8 mouse cellular contexts compared by ENCODE assay signal in the genomic region with DNA sequence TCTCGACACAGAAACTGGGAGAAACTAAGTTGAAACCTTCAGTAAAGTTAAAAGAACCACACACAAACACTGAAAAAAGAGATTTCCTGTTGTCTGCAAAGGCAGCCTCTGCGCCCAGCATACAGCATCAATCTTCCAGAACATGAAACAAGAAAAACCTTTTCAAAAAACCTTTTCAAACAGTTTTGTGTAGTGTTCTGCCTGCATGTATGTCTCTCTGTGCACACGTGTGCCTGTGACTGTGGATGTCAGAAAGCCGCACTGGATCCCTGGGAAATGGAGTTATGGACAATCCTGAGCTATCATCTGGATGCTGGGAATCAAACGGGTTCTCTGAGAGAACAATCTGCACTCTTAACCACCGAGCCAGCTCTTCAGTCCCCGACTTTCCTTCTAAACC. TPM values are rescaled to one million over a fixed set of nuclear protein-coding genes. Genes with fewer than 3 reads are reported as not detected.
A peak's percentile ranks its signal among the peaks of the same experiment; 100 is the strongest.
DNase-seq lines count a peak whose midpoint lies in the region; ATAC-seq and TF ChIP-seq lines count a peak whose summit lies in the region.

No protein-coding gene starts in this region.

- peaks cover 62% of the 10 kb centered on the region for H3K4me1 ChIP-seq in heart, embryonic 15.5 days (replicated peaks)
- peaks cover 81% of the 10 kb centered on the region for H3K4me1 ChIP-seq in G1E (ENCODE audit: insufficient read depth, low read depth, low read length)
- peaks cover 40% of the 10 kb centered on the region for H3K4me1 ChIP-seq in hindbrain, embryonic 14.5 days (replicated peaks; ENCODE audit: control insufficient read depth, insufficient read depth, low read length)
- H3K4me1 ChIP-seq in midbrain, embryonic 15.5 days: peaks cover 51% of the 10 kb centered on the region

- DNase-seq in heart, postnatal 14 days: no peak
- DNase-seq in G1E (ENCODE audit: low spot score): no peak
- no peak for DNase-seq in hindbrain, embryonic 14.5 days (ENCODE audit: low spot score)
- no peak for DNase-seq in cerebellum, adult 9-11 months
- DNase-seq in layer of hippocampus, adult 9-10 months (ENCODE audit: low spot score): no peak

- H3K27me3 ChIP-seq in heart, embryonic 15.5 days: no peaks in the 10 kb centered on the region
- no peaks in the 10 kb centered on the region for H3K27me3 ChIP-seq in G1E (ENCODE audit: insufficient read depth, low read length)
- no peaks in the 10 kb centered on the region for H3K27me3 ChIP-seq in hindbrain, embryonic 14.5 days (ENCODE audit: control insufficient read depth, insufficient read depth, low read length)
- H3K27me3 ChIP-seq in midbrain, embryonic 15.5 days (replicated peaks): no peaks in the 10 kb centered on the region

- ATAC-seq in heart, embryonic 15.5 days (replicated peaks; ENCODE audit: insufficient number of reproducible peaks, insufficient read depth, low FRiP score, low read depth): no peak
- no peak for ATAC-seq in G1E (ENCODE audit: extremely low read depth, insufficient number of reproducible peaks, low FRiP score, poor library complexity, severe bottlenecking)
- ATAC-seq in hindbrain, embryonic 14.5 days (ENCODE audit: low FRiP score): no peak
- ATAC-seq in midbrain, embryonic 15.5 days (replicated peaks): no peak
- no peak for ATAC-seq in monocyte, adult 5-6 weeks (replicated peaks; ENCODE audit: insufficient number of reproducible peaks, low FRiP score, low TSS enrichment, poor library complexity, severe bottlenecking)

- H3K9ac ChIP-seq in heart, embryonic 15.5 days: peak overlapping the region; percentile 97; the same call in 1 of the 2 replicates
- peak overlapping the region; percentile 90 for H3K9ac ChIP-seq in hindbrain, embryonic 14.5 days
- H3K9ac ChIP-seq in midbrain, embryonic 15.5 days: peak overlapping the region; percentile 18; the same call in 1 of the 2 replicates

- peak overlapping the region; percentile 77 for H3K4me2 ChIP-seq in heart, embryonic 15.5 days
- peak overlapping the region; percentile 60 for H3K4me2 ChIP-seq in hindbrain, embryonic 14.5 days (replicated peaks)
- H3K4me2 ChIP-seq in midbrain, embryonic 15.5 days: peak overlapping the region; percentile 92

- 0 out of 2 replicates have a peak overlapping the region, but pooled peaks have one; percentile 29 for H3K27ac ChIP-seq in heart, embryonic 15.5 days
- no peak overlapping the region for H3K27ac ChIP-seq in hindbrain, embryonic 14.5 days
- H3K27ac ChIP-seq in midbrain, embryonic 15.5 days: no peak overlapping the region

- WGBS in heart, embryonic 15.5 days: 37% methylated on average over 7 of the region's 7 CpGs
- WGBS in hindbrain, embryonic 14.5 days: 66% methylated on average over 7 of the region's 7 CpGs
- WGBS in midbrain, embryonic 15.5 days: 64% methylated on average over 7 of the region's 7 CpGs

- TF ChIP-seq CTCF in G1E (IDR thresholded peaks at IDR 0.05; ENCODE audit: low read depth, low read length): no peak

- peak overlapping the region; percentile 89 for H3K4me3 ChIP-seq in heart, embryonic 15.5 days
- H3K4me3 ChIP-seq in G1E (ENCODE audit: low read depth, low read length): peak overlapping the region; percentile 97
- peak overlapping the region; percentile 79 for H3K4me3 ChIP-seq in hindbrain, embryonic 14.5 days (replicated peaks; ENCODE audit: low read length)
- peak overlapping the region; percentile 97 for H3K4me3 ChIP-seq in midbrain, embryonic 15.5 days

- intact Hi-C loops in heart, postnatal 14 days (cut with DNase I): no loop called here

- no peaks in the 10 kb centered on the region for H3K36me3 ChIP-seq in heart, embryonic 15.5 days
- H3K36me3 ChIP-seq in G1E (replicated peaks): peaks cover 48% of the 10 kb centered on the region
- H3K36me3 ChIP-seq in hindbrain, embryonic 14.5 days (replicated peaks; ENCODE audit: control insufficient read depth, insufficient read depth): no peaks in the 10 kb centered on the region
- no peaks in the 10 kb centered on the region for H3K36me3 ChIP-seq in midbrain, embryonic 15.5 days (replicated peaks)

- H3K9me3 ChIP-seq in heart, embryonic 15.5 days (replicated peaks): no peaks in the 10 kb centered on the region
- no peaks in the 10 kb centered on the region for H3K9me3 ChIP-seq in G1E (replicated peaks)
- H3K9me3 ChIP-seq in hindbrain, embryonic 14.5 days (ENCODE audit: control insufficient read depth, low read length): no peaks in the 10 kb centered on the region
- H3K9me3 ChIP-seq in midbrain, embryonic 15.5 days: no peaks in the 10 kb centered on the region

RNA-seq across cellular contexts. Expression of a gene that starts 1.6 kb away (rescaled TPM):
- polyA plus RNA-seq in heart, embryonic 15.5 days (2015; fragmentation: Nextera tagmentation; extraction: Ambion mirVana): 54.4 and 76.7 TPM in 2 replicates
- 10 to 100 TPM; 70.0 to 77.1 TPM for total RNA-seq in heart, postnatal 14 days (2021)
- total RNA-seq in G1E (2014; fragmentation: Nextera tagmentation): 191 and 201 TPM in 2 replicates
- total RNA-seq in G1E (2017): 198 and 202 TPM in 2 replicates
- 105 and 119 TPM in 2 replicates for polyA plus RNA-seq in G1E (2012)
- polyA plus RNA-seq in hindbrain, embryonic 14.5 days (2014; fragmentation: Nextera tagmentation; extraction: Ambion mirVana): 21.0 and 26.4 TPM in 2 replicates
- polyA plus RNA-seq in midbrain, embryonic 15.5 days (2015; fragmentation: Nextera tagmentation; extraction: Ambion mirVana): 28.9 and 29.8 TPM in 2 replicates
- total RNA-seq in monocyte, adult 5-6 weeks (2017): 59.6 to 65.0 TPM (median 62.6 TPM) in 3 replicates

RNA-seq across cellular contexts. Expression of a gene that starts 21.6 kb away (rescaled TPM):
- 18.1 and 21.8 TPM in 2 replicates for polyA plus RNA-seq in heart, embryonic 15.5 days (2015; fragmentation: Nextera tagmentation; extraction: Ambion mirVana)
- 10 to 100 TPM; 24.7 to 25.8 TPM for total RNA-seq in heart, postnatal 14 days (2021)
- 12.2 and 12.5 TPM in 2 replicates for total RNA-seq in G1E (2014; fragmentation: Nextera tagmentation)
- total RNA-seq in G1E (2017): 14.3 and 16.0 TPM in 2 replicates
- 32.8 and 32.9 TPM in 2 replicates for polyA plus RNA-seq in G1E (2012)
- 31.2 and 39.0 TPM in 2 replicates for polyA plus RNA-seq in hindbrain, embryonic 14.5 days (2014; fragmentation: Nextera tagmentation; extraction: Ambion mirVana)
- polyA plus RNA-seq in midbrain, embryonic 15.5 days (2015; fragmentation: Nextera tagmentation; extraction: Ambion mirVana): 35.1 and 38.2 TPM in 2 replicates
- total RNA-seq in monocyte, adult 5-6 weeks (2017): 10.1 to 27.7 TPM (median 18.6 TPM) in 3 replicates

RNA-seq across cellular contexts. Expression of a gene that starts 37.3 kb away (rescaled TPM):
- polyA plus RNA-seq in heart, embryonic 15.5 days (2015; fragmentation: Nextera tagmentation; extraction: Ambion mirVana): 122 and 123 TPM in 2 replicates
- total RNA-seq in heart, postnatal 14 days (2021): 100 to 1,000 TPM; 196 to 208 TPM
- total RNA-seq in G1E (2014; fragmentation: Nextera tagmentation): 23.4 and 28.1 TPM in 2 replicates
- total RNA-seq in G1E (2017): 23.0 and 26.3 TPM in 2 replicates
- 62.6 and 63.4 TPM in 2 replicates for polyA plus RNA-seq in G1E (2012)
- polyA plus RNA-seq in hindbrain, embryonic 14.5 days (2014; fragmentation: Nextera tagmentation; extraction: Ambion mirVana): 11.1 and 12.5 TPM in 2 replicates
- 16.0 and 19.4 TPM in 2 replicates for polyA plus RNA-seq in midbrain, embryonic 15.5 days (2015; fragmentation: Nextera tagmentation; extraction: Ambion mirVana)
- 10.4 to 19.1 TPM (median 15.8 TPM) in 3 replicates for total RNA-seq in monocyte, adult 5-6 weeks (2017)

RNA-seq across cellular contexts. Expression of a gene that starts 37.8 kb away (rescaled TPM):
- polyA plus RNA-seq in heart, embryonic 15.5 days (2015; fragmentation: Nextera tagmentation; extraction: Ambion mirVana): 0.96 and 1.2 TPM in 2 replicates
- 1 to 10 TPM; 3.5 to 4.0 TPM for total RNA-seq in heart, postnatal 14 days (2021)
- total RNA-seq in G1E (2014; fragmentation: Nextera tagmentation): not detected in 2 replicates
- total RNA-seq in G1E (2017): 0.06 and 0.27 TPM in 2 replicates
- not detected in 2 replicates for polyA plus RNA-seq in G1E (2012)
- polyA plus RNA-seq in hindbrain, embryonic 14.5 days (2014; fragmentation: Nextera tagmentation; extraction: Ambion mirVana): 17.7 and 22.8 TPM in 2 replicates
- 5.2 and 6.0 TPM in 2 replicates for polyA plus RNA-seq in midbrain, embryonic 15.5 days (2015; fragmentation: Nextera tagmentation; extraction: Ambion mirVana)
- total RNA-seq in monocyte, adult 5-6 weeks (2017): not detected in 3 replicates

RNA-seq across cellular contexts. Expression of a gene that starts 58.3 kb away (rescaled TPM):
- polyA plus RNA-seq in heart, embryonic 15.5 days (2015; fragmentation: Nextera tagmentation; extraction: Ambion mirVana): 13.5 and 17.4 TPM in 2 replicates
- not detected for total RNA-seq in heart, postnatal 14 days (2021)
- total RNA-seq in G1E (2014; fragmentation: Nextera tagmentation) (not detected in 2 replicates), G1E (2017) (0.46 and 0.49 TPM in 2 replicates)
- not detected in 2 replicates for polyA plus RNA-seq in G1E (2012)
- 49.1 and 53.0 TPM in 2 replicates for polyA plus RNA-seq in hindbrain, embryonic 14.5 days (2014; fragmentation: Nextera tagmentation; extraction: Ambion mirVana)
- 43.4 and 51.0 TPM in 2 replicates for polyA plus RNA-seq in midbrain, embryonic 15.5 days (2015; fragmentation: Nextera tagmentation; extraction: Ambion mirVana)
- 0.75 TPM in 1 of 3 replicates, not detected in the others for total RNA-seq in monocyte, adult 5-6 weeks (2017)

Comparison
In these comparisons a context has a peak if more than half of its experiments do, and no peak if none do; other contexts are left out.
1. H3K9ac ChIP-seq: peak in every context shown above with its lines; median percentile 97 in heart, embryonic 15.5 days; 90 in hindbrain, embryonic 14.5 days; 18 in midbrain, embryonic 15.5 days.